Mouse (Mus musculus): ENCODE data around the gene Mlh3. TPM values are rescaled to one million over a fixed set of nuclear protein-coding genes. Genes with fewer than 3 reads are reported as not detected.

Gene Mlh3
- polyA plus RNA-seq, 1 experiment from 2014 or later, result 9.6 TPM

DNA sequence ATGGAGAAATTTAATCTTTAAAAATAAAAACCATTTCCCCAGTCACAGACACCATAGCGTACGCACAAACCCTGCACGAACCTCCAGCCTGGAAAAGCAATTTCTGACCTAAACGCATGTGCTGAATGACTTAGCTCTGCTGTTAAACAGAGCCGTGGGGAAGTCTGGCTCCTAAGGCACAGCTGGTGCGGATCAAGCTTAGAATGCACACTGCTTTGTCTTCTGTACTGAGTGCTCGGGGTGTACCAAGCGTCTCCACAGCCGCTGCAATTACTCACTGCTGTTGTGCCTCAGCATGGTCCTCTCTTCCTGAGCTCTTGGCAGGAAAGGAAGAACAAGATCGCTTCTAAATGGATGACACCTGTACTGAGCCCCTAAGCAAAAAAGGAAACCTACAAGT, 7.9 kb downstream of the Mlh3 start:
- Histone ChIP-seq H3K4me3 (replicated peaks) (no peak overlapping the region), H3K4me1 (peaks cover 25% of the 10 kb centered on the region), H3K27me3 (no peaks in the 10 kb centered on the region), H3K9me3 (replicated peaks) (no peaks in the 10 kb centered on the region), H3K9ac (no peak overlapping the region), H3K27ac (peak overlapping the region; percentile 65), H3K4me2 (no peak overlapping the region), H3K36me3 (peaks cover 13% of the 10 kb centered on the region)
- WGBS, result 28% methylated on average over 10 of the region's 10 CpGs
- ATAC-seq (replicated peaks; ENCODE audit: low FRiP score), result peak; percentile 86

DNA sequence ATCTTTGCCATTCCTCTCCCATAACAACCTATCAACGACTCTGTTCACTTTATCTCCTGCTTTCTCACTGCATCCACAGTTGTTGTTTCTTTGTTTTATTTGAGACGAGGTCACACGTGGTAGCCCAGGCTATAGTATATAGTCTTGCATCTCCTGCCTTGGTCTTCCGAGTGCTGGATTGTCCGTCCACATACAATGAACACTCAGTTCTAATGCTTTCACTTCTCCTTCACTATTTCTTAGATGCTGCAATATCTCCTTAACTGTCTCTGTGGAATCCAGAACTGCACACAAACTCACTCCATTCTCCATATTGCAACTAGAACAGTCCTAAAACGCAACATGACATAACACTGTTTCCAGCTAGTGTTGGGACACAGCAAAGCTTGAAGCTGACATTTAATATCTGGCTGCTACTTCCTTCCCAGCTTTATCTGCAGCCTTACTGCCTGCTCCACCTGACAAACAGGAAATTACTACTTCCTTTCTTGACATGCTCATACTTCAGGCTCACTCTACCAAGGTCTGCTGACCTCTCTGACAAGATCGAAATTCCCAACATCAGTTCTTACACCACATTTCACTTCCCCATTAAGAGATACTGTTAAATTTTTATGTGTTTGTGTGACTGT, 13.3 kb downstream of the Mlh3 start:
- no peak overlapping the region for H3K9ac ChIP-seq
- peak overlapping the region; percentile 64 for H3K27ac ChIP-seq
- no peak for ATAC-seq (replicated peaks; ENCODE audit: low FRiP score)
- WGBS, result 54% methylated on average over 7 of the region's 7 CpGs
- H3K27me3 ChIP-seq, result no peaks in the 10 kb centered on the region
- no peak overlapping the region for H3K4me2 ChIP-seq
- peaks cover 16% of the 10 kb centered on the region for H3K4me1 ChIP-seq
- peaks cover 8% of the 10 kb centered on the region for H3K36me3 ChIP-seq
- no peaks in the 10 kb centered on the region for H3K9me3 ChIP-seq (replicated peaks)
- H3K4me3 ChIP-seq (replicated peaks), result no peak overlapping the region

- Histone ChIP-seq H3K36me3 (peaks cover 8% of the 10 kb centered on the region), H3K4me1 (peaks cover 16% of the 10 kb centered on the region), H3K9me3 (replicated peaks) (no peaks in the 10 kb centered on the region), H3K9ac (no peak overlapping the region), H3K4me3 (replicated peaks) (no peak overlapping the region), H3K27me3 (no peaks in the 10 kb centered on the region), H3K27ac (peak overlapping the region; percentile 64), H3K4me2 (no peak overlapping the region)
- 39% methylated on average over 7 of the region's 7 CpGs for WGBS
- peak; percentile 75 for ATAC-seq (replicated peaks; ENCODE audit: low FRiP score)
Measured at GRCm38 (mm10) chr12:85256074-85256751, 14.2 kb downstream of the Mlh3 start.

DNA sequence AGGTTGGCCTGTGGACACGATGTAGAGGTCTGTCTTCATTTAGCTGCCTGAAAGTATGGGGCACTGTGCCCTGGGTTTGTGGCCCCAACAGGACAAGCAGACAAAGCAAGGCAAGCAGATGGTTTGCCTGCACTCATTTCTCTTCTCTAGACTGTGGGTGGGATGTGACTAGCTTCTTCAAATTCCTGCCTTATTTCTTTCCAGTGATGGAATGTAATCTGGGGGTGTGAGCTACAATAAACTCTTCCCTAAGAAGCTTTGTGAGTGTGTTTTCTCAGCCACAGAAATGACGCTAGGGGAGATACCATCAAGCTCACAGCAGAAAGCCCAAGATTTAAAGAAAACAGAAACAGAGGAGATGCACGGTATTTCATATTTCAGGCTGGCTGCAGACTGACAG, 18.3 kb downstream of the Mlh3 start:
- no peak overlapping the region for H3K4me2 ChIP-seq
- ATAC-seq (replicated peaks; ENCODE audit: low FRiP score), result no peak
- peaks cover 15% of the 10 kb centered on the region; the same call in 1 of the 2 replicates for H3K36me3 ChIP-seq
- H3K9ac ChIP-seq, result no peak overlapping the region
- H3K27me3 ChIP-seq, result no peaks in the 10 kb centered on the region
- no peak overlapping the region for H3K27ac ChIP-seq
- WGBS, result 78% methylated on average over 3 of the region's 3 CpGs
- peaks cover 12% of the 10 kb centered on the region for H3K4me1 ChIP-seq
- H3K9me3 ChIP-seq (replicated peaks), result 0 out of 2 replicates have a peak, but pooled peaks cover 2% of the 10 kb centered on the region
- no peak overlapping the region for H3K4me3 ChIP-seq (replicated peaks)

DNA sequence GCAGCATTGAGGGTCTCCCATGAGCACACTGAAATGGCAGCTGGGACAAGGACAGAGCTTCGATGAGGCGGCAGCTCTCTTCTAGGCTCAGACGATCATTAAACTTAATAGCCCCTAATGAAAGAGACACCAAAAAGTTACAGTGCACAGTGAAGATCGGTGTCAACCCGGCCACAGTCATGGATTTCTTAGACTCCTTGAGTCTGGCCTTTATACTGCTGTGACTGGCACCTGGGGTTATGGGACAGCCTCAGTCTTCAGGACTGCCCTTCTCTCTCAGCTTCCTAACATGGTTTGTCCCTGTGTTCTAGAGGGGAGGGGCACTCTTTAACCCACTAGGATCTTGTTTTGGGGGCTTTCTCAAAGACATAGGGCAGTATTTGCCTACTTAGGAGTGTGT, 32.8 kb downstream of the Mlh3 start:
- Histone ChIP-seq H3K9me3 (replicated peaks) (no peaks in the 10 kb centered on the region), H3K27me3 (no peaks in the 10 kb centered on the region), H3K4me3 (replicated peaks) (no peak overlapping the region), H3K27ac (no peak overlapping the region), H3K4me1 (peaks cover 24% of the 10 kb centered on the region), H3K36me3 (peaks cover 5% of the 10 kb centered on the region; the same call in 1 of the 2 replicates), H3K9ac (no peak overlapping the region), H3K4me2 (no peak overlapping the region)
- peak; percentile 65 for ATAC-seq (replicated peaks; ENCODE audit: low FRiP score)
- 24% methylated on average over 5 of the region's 5 CpGs for WGBS

GRCm38 (mm10) chr12:85233376-85234358, 36.7 kb downstream of the Mlh3 start:
- 42% methylated on average over 21 of the region's 21 CpGs for WGBS
- Histone ChIP-seq H3K9me3 (replicated peaks) (no peaks in the 10 kb centered on the region), H3K9ac (no peak overlapping the region), H3K27me3 (no peaks in the 10 kb centered on the region), H3K4me1 (peaks cover 34% of the 10 kb centered on the region), H3K4me2 (no peak overlapping the region), H3K4me3 (replicated peaks) (no peak overlapping the region), H3K36me3 (peaks cover 3% of the 10 kb centered on the region; the same call in 1 of the 2 replicates), H3K27ac (peak overlapping the region; percentile 54; the same call in 1 of the 2 replicates)
- no peak for ATAC-seq (replicated peaks; ENCODE audit: low FRiP score)

DNA sequence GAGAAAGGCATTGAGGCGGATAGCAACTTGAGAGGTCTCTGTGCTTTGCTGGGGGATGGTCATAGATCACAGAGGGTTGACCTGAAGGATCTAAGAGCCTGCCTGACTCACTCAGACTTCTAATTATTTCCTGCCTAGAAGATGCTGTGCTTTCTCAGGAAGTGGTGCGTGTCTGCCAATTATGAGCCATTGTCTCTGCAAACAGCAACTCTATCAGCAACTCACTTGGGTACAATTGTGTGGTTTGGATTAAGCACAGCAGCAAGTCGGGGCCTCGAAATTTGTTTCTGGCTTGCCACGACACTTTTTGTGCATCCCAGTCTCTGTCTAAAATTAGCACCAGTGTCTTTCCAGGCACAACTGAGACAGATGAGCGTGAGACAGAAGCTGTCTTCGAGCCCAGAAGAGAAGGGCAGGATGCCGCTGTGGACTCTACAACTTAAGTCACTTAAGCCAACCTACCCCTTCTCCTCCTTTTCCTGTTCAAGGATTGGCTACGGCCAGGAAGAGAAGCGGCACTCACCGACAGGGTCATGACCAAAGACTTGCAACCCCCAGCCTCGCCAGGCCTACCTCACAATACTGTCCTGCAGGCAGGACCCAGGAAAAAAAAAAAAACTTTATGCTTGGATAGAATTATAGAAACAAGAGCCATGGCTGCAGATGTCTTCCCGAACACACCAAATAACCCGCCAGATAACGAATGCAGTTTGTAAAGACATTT, 42.4 kb downstream of the Mlh3 start:
- Histone ChIP-seq H3K4me1 (peaks cover 43% of the 10 kb centered on the region), H3K4me2 (peak overlapping the region; percentile 13; the same call in 1 of the 2 replicates), H3K27ac (peak overlapping the region; percentile 90), H3K9me3 (replicated peaks) (no peaks in the 10 kb centered on the region), H3K36me3 (peaks cover 40% of the 10 kb centered on the region), H3K4me3 (replicated peaks) (no peak overlapping the region), H3K9ac (no peak overlapping the region), H3K27me3 (no peaks in the 10 kb centered on the region)
- peak; percentile 74 for ATAC-seq (replicated peaks; ENCODE audit: low FRiP score)
- WGBS, result 30% methylated on average over 15 of the region's 15 CpGs

DNA sequence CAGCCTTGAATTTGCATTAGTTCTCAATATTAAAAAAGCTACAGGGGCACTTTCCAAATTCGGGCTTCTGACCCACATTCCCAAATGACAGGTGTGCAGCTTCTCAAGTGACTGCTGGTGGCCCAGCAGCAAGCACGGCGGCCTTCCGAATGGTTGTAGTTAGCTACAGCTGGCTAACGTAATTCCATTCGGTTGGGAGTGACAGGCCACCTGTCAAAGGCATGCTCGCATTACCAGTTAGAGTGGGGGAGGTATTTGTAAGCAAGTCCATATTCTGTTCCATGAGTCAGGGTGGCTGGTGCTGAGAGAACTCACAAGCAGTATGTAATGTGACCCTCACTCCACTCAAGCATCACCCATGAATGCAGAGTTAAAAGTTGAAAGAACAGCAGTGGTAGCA, 43.2 kb downstream of the Mlh3 start:
- ATAC-seq (replicated peaks; ENCODE audit: low FRiP score), result peak; percentile 87
- Histone ChIP-seq H3K36me3 (peaks cover 48% of the 10 kb centered on the region), H3K27ac (peak overlapping the region; percentile 90)

DNA sequence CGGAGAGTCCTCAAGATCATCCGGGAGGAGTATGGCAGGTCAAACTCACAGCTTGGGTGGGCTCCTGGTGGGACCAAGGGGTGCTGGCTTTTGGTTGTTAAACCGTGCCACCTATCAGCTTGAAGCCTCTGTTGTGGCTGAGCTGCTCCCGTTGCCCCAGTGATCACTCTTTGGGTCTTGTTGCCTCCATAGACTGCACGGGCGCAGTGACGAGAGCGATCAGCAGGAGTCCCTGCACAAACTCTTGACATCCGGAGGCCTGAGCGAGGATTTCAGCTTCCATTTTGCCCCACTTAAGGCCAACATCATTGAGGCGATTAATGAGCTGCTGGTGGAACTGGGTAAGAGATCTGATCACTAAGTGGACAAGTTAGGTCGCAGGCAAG, 50.5 kb downstream of the Mlh3 start:
- ATAC-seq (replicated peaks; ENCODE audit: low FRiP score), result no peak

More for the DNA sequence above, 43.2 kb downstream of the Mlh3 start:
- no peaks in the 10 kb centered on the region for H3K9me3 ChIP-seq (replicated peaks)
- H3K4me3 ChIP-seq (replicated peaks), result no peak overlapping the region
- 0 out of 2 replicates have a peak overlapping the region, but pooled peaks have one; percentile 13 for H3K4me2 ChIP-seq
- WGBS, result 15% methylated on average over 7 of the region's 7 CpGs
- H3K4me1 ChIP-seq, result peaks cover 40% of the 10 kb centered on the region
- no peaks in the 10 kb centered on the region for H3K27me3 ChIP-seq
- H3K9ac ChIP-seq, result no peak overlapping the region

GRCm38 (mm10) chr12:85219236-85219904, 51.0 kb downstream of the Mlh3 start, which contains the start of gene Eif2b2:
Gene Eif2b2, plus strand, starts transcription at chr12:85219481.
- peak within 1 kb of the TSS; percentile 72 for H3K9ac ChIP-seq
- H3K36me3 ChIP-seq, result peaks cover 35% of the 10 kb centered on the region
- peaks cover 24% of the 10 kb centered on the region for H3K4me1 ChIP-seq
- H3K9me3 ChIP-seq (replicated peaks), result no peaks in the 10 kb centered on the region
- ATAC-seq (replicated peaks; ENCODE audit: low FRiP score), result peak; percentile 100
- H3K27ac ChIP-seq, result peak within 1 kb of the TSS; percentile 79
- WGBS, result under 1% methylated on average over 54 of the region's 54 CpGs
- peak within 1 kb of the TSS; percentile 87 for H3K4me2 ChIP-seq
- H3K27me3 ChIP-seq, result no peaks in the 10 kb centered on the region
- peak within 1 kb of the TSS; percentile 93 for H3K4me3 ChIP-seq (replicated peaks)

More for the DNA sequence above, 50.5 kb downstream of the Mlh3 start:
- no peaks in the 10 kb centered on the region for H3K9me3 ChIP-seq (replicated peaks)
- H3K27me3 ChIP-seq, result no peaks in the 10 kb centered on the region
- peak overlapping the region; percentile 87 for H3K4me2 ChIP-seq
- 3% methylated on average over 12 of the region's 12 CpGs for WGBS
- peaks cover 24% of the 10 kb centered on the region for H3K4me1 ChIP-seq
- peak overlapping the region; percentile 72 for H3K9ac ChIP-seq
- H3K36me3 ChIP-seq, result peaks cover 40% of the 10 kb centered on the region
- H3K4me3 ChIP-seq (replicated peaks), result peak overlapping the region; percentile 93
- peak overlapping the region; percentile 79 for H3K27ac ChIP-seq

Measured in kidney, embryonic 15.5 days (tissue).